Mouse (Mus musculus): ENCODE results near the gene Ankrd42. TPM values are rescaled to one million over a fixed set of nuclear protein-coding genes. Genes with fewer than 3 reads are reported as not detected.
A peak's percentile ranks its signal among the peaks of the same experiment; 100 is the strongest.

Gene Ankrd42
- total RNA-seq (2021) = 1 to 10 TPM; 1.1 to 1.2 TPM
- long read RNA-seq, experiment 1, partial matches to known transcripts = 0 of 1 reads
- long read RNA-seq, experiment 1, other reads (novel, unspliced or antisense) = 0 of 1 reads
- long read RNA-seq, experiment 2 = 0 reads

GRCm38 (mm10) chr7:92637021-92637625 is at the start of gene Ankrd42:
Gene Ankrd42 (minus strand): TSS chr7:92637142.
- DNase-seq = peak; percentile 93 to 97

- DNase-seq = no peak
These were observed 40.4 kb upstream of the Ankrd42 start for GRCm38 (mm10) chr7:92677346-92677745.

- DNase-seq = no peak
These were observed 38.2 kb upstream of the Ankrd42 start for GRCm38 (mm10) chr7:92675131-92675530.

DNA sequence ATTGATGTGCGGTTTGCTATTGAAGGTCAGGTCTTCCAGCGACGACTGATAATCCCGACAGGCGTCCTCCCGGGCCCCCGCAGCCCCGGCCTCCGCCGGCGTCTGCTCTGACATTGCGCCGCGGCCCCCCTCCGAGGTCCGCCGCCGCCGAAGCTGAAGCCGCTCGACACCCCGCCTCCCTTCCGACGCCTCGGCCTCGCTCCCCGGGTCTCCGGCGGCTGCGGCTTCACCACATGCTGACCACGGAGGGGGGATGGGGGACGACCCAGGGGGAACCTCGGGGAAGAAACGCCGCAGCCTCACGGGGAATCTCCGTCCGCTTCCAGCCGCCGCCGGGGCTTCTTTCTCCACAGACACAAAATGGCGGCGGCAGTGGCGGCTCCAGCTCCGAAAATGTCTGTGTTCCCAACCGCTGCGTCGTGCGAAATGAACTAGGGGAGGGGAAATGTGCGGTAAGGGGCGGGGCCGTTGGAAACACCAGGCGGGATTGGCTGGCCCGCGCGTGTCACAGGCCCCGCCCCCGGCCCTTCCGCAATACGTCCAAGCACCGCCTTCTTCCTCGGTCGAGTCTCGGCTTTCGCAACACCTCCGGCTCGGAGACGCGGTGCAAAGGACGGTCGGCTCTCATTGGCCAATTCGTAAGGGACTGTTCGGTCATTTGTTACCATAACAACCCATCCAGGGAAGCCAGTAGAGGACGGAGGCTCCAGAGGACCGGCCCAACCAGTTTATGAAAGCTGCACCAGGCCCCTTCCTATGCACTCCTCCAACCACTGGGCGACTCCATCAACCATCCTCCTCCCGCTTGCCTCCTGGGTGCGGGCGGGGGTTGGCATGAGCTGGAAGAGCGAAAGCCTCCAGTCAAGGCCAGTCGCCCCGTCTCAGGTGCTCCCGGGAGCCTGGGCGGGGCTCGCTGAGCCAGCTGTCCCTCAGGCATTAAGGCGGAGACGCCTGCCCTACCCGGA is 32.8 kb upstream of the Ankrd42 start, which contains the start of gene Pcf11:
TSS of gene Pcf11 (minus strand) at position 428 of the 965 bp plus-strand sequence.
- peak; percentile 99 for DNase-seq

DNA sequence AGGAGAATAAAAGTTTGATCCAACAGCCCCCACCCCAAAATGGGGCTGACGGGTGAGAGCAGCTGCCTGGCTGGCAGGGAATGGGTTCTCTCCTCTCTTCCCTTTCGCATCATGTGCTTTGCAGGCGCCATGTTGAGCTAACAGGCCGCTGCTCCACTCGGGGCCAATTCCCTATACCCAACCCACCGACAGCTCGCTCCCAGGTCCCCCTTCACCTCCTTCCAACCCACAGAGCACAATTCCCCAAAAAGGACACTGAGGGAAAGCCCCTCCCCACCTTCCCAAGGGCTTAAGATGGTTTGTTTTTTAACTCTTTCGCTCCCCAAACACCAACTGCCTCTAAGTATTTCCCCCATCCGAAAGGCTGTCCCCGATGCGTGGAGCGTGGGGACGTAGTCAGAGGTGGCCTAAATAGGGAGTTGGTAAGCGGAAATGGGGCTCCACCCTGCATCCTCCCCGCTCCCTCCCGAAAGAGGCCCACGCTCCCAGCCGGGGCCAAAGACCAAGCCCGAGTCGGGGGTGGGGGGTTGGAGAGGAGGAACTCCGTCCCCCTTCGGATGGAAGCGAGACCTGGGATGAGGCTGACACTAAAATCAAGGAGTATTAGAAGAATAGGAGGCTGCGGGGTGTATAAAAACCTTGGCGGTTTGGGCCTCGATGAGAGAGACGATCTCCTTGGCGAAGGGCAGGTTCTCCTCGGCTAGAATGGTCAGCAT is 32.0 kb upstream of the Ankrd42 start:
- peak; percentile 74 to 78 for DNase-seq

DNA sequence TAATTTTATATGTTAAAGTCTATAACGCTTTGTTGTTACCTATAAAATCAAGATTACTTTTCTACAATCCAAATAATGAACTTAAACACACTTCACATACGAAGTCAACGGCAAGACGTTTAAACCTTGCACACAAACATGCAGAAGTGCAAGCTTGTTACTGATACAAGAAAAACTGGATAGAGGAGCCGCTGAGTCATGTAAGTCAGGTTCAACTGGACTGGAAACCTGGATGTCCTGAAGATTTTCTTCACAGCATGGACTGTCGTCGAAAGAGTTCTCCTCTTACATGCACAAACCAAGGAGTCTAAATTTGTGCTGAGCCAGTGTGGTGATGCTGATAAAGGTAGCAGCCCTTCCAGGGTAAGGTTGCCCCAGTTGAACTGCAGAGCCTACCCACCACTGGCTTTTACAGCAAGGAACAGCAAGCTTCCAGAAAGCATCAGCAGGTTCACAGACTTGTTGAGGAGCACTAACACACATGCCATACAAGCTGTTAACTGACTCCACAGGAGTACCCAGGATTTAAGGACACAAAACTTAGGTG is 29.4 kb upstream of the Ankrd42 start:
- peak in 1 of 2 experiments; percentile 23 for DNase-seq

- no peak for DNase-seq
These were observed 21.1 kb upstream of the Ankrd42 start for GRCm38 (mm10) chr7:92658050-92658449.

DNA sequence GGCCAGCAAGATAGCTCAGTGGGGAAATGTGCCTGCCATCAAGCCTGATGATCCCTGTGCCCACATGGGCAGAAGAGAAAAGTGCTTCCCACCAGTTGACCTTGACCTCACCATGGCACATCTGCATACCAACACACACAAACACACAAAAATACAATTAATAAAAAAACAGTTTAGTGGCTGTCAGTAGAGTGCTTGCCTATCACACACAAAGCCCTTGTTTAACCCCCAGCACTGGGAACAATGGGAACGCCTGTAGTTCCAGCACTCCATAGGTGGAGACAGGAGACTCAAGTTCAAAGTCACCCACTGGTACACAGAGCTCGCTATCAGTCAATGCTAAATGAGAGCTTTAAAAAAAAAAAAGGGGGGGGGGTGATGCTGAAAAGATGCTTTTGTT is 19.4 kb upstream of the Ankrd42 start:
- no peak for DNase-seq

DNA sequence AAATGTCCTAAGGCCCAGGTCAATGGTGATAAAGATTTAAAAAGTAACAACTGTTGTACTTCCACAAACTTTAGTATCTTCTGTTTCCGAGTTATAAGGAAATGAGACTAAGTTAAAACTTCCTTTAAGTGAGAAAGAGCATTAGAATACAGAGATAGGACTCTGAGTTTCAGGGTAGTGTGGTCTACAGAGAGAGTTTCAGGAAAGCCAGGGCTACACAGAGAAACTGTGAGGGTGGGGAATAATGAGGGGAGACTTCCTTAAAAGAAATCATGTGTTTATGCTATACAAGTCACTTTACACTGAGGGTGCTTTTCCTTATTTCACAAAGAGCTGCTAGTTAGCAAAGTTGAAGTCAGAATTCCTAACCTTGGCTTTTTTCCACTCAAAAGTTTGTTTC is 16.4 kb upstream of the Ankrd42 start:
- DNase-seq = no peak

DNA sequence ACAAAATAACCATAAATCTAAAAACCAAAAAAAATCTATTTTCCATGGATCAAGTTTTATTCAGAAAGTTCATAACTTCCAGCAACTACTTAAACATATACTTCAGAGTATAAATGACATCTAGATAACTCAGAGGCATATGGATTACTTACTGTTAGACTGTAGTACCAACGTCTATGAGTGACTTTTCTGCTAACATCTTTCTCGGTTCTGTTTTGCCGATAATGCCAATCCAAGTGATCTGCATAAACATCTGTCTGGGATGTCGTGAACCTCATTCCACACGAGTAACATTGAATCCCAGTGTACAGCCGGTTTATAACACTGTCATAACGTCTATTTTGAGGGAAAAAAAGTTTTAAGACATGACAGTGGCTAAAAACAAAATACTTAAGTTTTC is 10.8 kb upstream of the Ankrd42 start:
- DNase-seq = no peak

GRCm38 (mm10) chr7:92642358-92642757 is 5.4 kb upstream of the Ankrd42 start:
- DNase-seq = no peak

GRCm38 (mm10) chr7:92638050-92638449 is 1.1 kb upstream of the Ankrd42 start:
- DNase-seq = no peak

- DNase-seq = no peak
These were observed 489 bp downstream of the Ankrd42 start for GRCm38 (mm10) chr7:92636295-92637011.

DNA sequence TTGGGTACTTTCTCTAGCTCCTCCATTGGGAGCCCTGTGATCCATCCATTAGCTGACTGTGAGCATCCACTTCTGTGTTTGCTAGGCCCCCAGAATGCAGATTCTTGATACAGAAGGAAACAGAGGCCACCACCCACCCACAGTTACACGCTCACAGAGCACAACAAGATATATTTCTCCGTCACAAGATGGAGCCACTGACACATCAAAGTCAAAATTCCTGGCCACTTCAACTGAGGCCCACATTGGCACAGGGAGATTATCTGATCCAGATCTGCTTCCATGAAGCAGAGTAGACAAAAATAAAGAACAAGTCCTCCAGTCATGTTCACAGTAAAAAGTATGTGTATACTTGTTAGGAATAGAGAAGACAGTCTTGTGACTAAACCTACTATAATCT is 6.8 kb downstream of the Ankrd42 start:
- DNase-seq = peak; percentile 16 to 26

DNA sequence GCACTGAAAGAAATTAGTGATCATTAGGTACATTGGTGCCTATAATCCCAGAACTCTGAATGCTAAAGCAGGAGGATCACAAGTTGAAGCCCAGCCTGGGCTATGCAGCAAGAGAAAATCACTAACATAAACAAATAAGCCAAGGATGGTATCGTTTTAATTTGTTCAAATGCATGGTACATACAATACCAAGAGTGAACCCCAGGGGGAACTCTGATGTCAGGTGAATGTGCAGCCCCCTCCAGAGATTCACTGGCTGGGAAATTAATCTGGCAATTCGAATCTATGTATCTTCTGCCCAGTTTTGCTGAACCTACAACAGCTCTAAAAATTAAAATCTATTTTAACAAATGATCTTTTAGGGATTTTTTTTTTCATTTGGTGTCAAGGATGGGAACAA is 12.5 kb downstream of the Ankrd42 start:
- no peak for DNase-seq

DNA sequence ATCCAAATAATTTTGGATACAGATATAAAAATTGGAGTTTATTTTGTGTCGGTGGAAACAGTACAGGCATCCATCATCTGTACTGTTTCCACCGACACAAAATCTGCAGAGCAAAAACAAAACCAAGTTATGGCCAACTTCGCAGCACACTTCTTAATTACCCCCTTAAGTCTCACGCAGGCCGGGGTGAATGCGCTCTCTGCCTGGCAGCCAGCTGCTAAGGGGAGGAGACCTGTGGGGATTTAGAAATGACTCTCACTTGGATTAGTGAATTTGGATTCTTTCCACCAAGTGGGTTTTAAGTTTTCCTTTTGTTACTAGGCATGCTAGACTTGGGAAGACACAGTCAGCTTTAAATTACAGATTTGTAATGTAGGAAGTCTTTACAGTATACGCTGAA is 26.1 kb downstream of the Ankrd42 start:
- DNase-seq = no peak

DNA sequence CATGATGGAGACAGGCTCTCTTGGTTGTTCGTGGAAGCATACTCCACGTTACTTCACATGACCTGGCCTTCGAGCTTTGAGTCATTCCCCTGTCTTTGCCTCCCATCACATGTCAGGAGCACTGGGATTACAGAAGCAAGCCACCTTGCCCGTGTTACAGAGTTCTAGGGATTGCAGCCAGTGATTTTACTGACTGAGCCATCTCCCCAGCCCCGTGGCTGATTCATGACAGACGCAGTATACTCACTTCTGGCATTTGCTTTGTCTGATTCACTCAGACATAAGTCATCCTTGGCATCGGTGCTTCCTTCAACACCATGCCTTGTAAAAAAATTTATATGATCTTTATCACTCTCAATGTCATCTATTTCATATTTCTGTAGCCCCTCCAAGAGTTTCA is 32.0 kb downstream of the Ankrd42 start:
- no peak for DNase-seq

DNA sequence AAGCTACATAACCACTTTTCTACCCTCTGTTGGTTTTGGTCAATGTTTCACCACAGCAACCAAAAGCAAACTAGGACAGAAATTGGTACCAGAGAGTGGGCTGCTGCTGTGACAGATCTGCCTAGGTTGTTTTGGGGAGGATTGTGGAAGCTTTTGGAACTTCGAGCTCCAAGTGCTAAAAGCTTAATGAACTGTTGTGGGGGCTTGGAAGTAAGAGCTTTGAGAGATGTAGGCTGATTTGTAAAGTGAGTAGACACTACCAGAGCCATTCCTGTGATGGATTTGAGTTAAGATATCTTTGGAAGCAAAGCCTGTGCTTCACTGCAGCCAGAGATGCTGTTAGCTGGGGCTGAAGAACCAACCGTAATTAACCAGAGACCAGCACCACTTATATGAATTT is 46.1 kb downstream of the Ankrd42 start:
- no peak for DNase-seq

- DNase-seq = no peak
These were observed 47.0 kb downstream of the Ankrd42 start for GRCm38 (mm10) chr7:92589986-92590385.

DNA sequence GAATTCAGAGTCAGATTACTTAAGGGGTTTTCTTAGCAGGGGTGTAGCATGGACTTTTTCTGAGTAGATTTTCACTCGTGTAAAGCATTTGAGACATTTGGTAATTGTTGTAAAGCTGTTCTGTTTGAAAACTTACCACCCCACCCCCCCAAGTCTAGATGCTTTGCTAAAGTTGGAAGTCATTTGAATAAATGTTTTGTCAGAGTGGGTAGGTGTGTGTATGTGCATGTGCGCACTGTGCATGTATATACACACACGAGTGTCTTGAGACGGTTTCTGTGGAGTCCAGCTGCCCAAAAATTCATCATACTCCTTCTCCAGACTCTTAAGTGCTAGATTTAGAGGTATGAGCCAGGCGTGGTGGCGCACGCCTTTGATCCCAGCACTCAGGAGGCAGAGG is 53.4 kb downstream of the Ankrd42 start:
- DNase-seq = no peak

DNA sequence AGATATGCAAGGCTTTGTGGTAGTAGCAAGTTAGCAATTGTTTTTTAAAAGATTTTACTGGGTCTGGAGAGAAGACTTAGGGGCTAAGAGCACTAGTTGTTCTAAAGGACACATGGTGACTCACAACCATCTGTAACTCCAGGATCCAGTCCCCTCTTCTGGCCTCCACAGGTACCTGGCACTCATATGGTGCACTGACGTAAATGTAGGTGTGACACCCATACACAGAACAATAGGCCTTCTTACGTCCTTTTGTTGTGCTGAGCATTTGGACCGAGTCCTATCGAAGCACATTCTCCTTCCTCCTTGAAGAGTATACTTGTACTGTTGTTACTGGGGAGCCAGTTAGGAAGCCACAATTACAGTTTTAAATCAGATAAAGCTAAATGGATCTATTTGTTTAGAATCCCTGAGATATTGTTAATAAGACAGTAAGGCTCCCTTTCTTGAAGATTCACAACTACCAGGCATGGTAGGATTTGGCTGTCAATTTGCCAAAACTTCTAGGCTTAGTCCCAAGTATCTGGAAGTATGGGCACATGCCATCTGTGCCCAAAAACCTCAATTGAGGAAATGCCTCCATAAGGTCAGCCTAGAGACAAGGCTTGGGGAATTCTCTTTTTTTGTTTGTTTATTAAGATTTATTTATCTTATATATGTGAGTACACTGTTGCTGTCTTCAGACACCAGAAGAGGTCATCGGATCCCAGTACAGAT is 56.3 kb downstream of the Ankrd42 start:
- DNase-seq = no peak
